Mouse (Mus musculus) neural tube, embryonic 12.5 days (tissue): ENCODE measurements at regions not wholly inside any gene's neighbourhood (a gene's known extent, or its start where the extent isn't known, plus 50 kb on each side); places are given as distances from the start of the nearest gene placed in this dataset.

Experiments used
- ATAC-seq: fragments of 200-750 bp; cut with Nextera tagmentation; 2 replicates; pipeline ENCODE4 v1.8.0; 2017; ENCODE audit warnings: low read depth, mild to moderate bottlenecking, moderate TSS enrichment, moderate library complexity; ENCODE audit not compliant: low FRiP score
- H3K27ac ChIP-seq: fragments of 300-500 bp; sonication (generic); 2 replicates; pipeline ENCODE4 v1.5.1; 2016
- H3K27me3 ChIP-seq: fragments of 300-500 bp; sonication (generic); replicated peaks from 2 replicates; pipeline ENCODE4 v1.6.1; 2016; ENCODE audit warnings: mild to moderate bottlenecking
- H3K36me3 ChIP-seq: fragments of 300-500 bp; sonication (generic); 2 replicates; pipeline ENCODE4 v1.6.1; 2016; ENCODE audit warnings: mild to moderate bottlenecking
- H3K4me1 ChIP-seq: fragments of 300-500 bp; sonication (generic); 2 replicates; pipeline ENCODE4 v1.6.1; 2016
- H3K4me2 ChIP-seq: fragments of 300-500 bp; sonication (generic); replicated peaks from 2 replicates; pipeline ENCODE4 v1.6.1; 2016; ENCODE audit warnings: mild to moderate bottlenecking
- H3K4me3 ChIP-seq: fragments of 300-500 bp; sonication (generic); 2 replicates; pipeline ENCODE4 v1.5.1; 2016
- H3K9ac ChIP-seq: fragments of 300-500 bp; sonication (generic); 2 replicates; pipeline ENCODE4 v1.6.1; 2016; ENCODE audit warnings: mild to moderate bottlenecking
- H3K9me3 ChIP-seq: fragments of 300-500 bp; sonication (generic); 2 replicates; pipeline ENCODE4 v1.6.1; 2016; ENCODE audit warnings: mild to moderate bottlenecking
- WGBS: fragments of 180-500 bp; shearing (Covaris S2); methylation state at CpG from one replicate; pipeline ENCODE4 v1.1.7; 2016; 5-methylcytosine and 5-hydroxymethylcytosine counted together

GRCm38 (mm10) chr4:94106941-94107340 is 449.4 kb upstream of the Gm10306 start:
- H3K4me1 ChIP-seq = no peaks in the 10 kb centered on the region
- no peak for ATAC-seq
- no peak overlapping the region for H3K27ac ChIP-seq
- 84% methylated on average over 4 of the region's 4 CpGs for WGBS
- no peak overlapping the region for H3K9ac ChIP-seq
- no peak overlapping the region for H3K4me3 ChIP-seq
- no peaks in the 10 kb centered on the region for H3K9me3 ChIP-seq
- no peaks in the 10 kb centered on the region for H3K27me3 ChIP-seq
- no peaks in the 10 kb centered on the region for H3K36me3 ChIP-seq
- H3K4me2 ChIP-seq = no peak overlapping the region

GRCm38 (mm10) chr4:94116881-94117280 is 439.5 kb upstream of the Gm10306 start:
- H3K36me3 ChIP-seq = no peaks in the 10 kb centered on the region
- H3K4me3 ChIP-seq = no peak overlapping the region
- 73% methylated on average over 3 of the region's 3 CpGs for WGBS
- no peaks in the 10 kb centered on the region for H3K9me3 ChIP-seq
- no peaks in the 10 kb centered on the region for H3K4me1 ChIP-seq
- no peak for ATAC-seq
- no peak overlapping the region for H3K27ac ChIP-seq
- H3K27me3 ChIP-seq = no peaks in the 10 kb centered on the region
- no peak overlapping the region for H3K9ac ChIP-seq
- no peak overlapping the region for H3K4me2 ChIP-seq

- WGBS = 76% methylated on average over 14 of the region's 14 CpGs
Observed at GRCm38 (mm10) chr4:94124177-94124576, 432.2 kb upstream of the Gm10306 start.

GRCm38 (mm10) chr4:94137921-94138320 is 418.4 kb upstream of the Gm10306 start:
- Histone ChIP-seq H3K9me3 (no peaks in the 10 kb centered on the region), H3K27ac (no peak overlapping the region), H3K27me3 (no peaks in the 10 kb centered on the region), H3K9ac (no peak overlapping the region), H3K4me1 (no peaks in the 10 kb centered on the region), H3K36me3 (no peaks in the 10 kb centered on the region), H3K4me3 (no peak overlapping the region), H3K4me2 (no peak overlapping the region)
- no peak for ATAC-seq
- WGBS = 82% methylated on average over 2 of the region's 2 CpGs

More at GRCm38 (mm10) chr4:94124177-94124576, 432.2 kb upstream of the Gm10306 start:
- no peak overlapping the region for H3K27ac ChIP-seq
- H3K4me3 ChIP-seq = no peak overlapping the region
- no peak for ATAC-seq
- H3K4me1 ChIP-seq = no peaks in the 10 kb centered on the region
- no peaks in the 10 kb centered on the region for H3K36me3 ChIP-seq
- H3K27me3 ChIP-seq = no peaks in the 10 kb centered on the region
- no peak overlapping the region for H3K9ac ChIP-seq
- no peak overlapping the region for H3K4me2 ChIP-seq
- H3K9me3 ChIP-seq = no peaks in the 10 kb centered on the region

- WGBS = 44% methylated on average over 7 of the region's 7 CpGs
- no peaks in the 10 kb centered on the region for H3K9me3 ChIP-seq
- H3K27me3 ChIP-seq = no peaks in the 10 kb centered on the region
- H3K27ac ChIP-seq = no peak overlapping the region
- H3K4me3 ChIP-seq = no peak overlapping the region
- H3K4me2 ChIP-seq = no peak overlapping the region
- no peak overlapping the region for H3K9ac ChIP-seq
- no peaks in the 10 kb centered on the region for H3K4me1 ChIP-seq
- no peaks in the 10 kb centered on the region for H3K36me3 ChIP-seq
- ATAC-seq = no peak
Observed at GRCm38 (mm10) chr4:94144901-94145801, 411.2 kb upstream of the Gm10306 start.

- no peaks in the 10 kb centered on the region for H3K27me3 ChIP-seq
- no peak overlapping the region for H3K4me2 ChIP-seq
- no peak overlapping the region for H3K27ac ChIP-seq
- H3K4me3 ChIP-seq = no peak overlapping the region
- no peak overlapping the region for H3K9ac ChIP-seq
- no peaks in the 10 kb centered on the region for H3K36me3 ChIP-seq
- H3K9me3 ChIP-seq = no peaks in the 10 kb centered on the region
- no peaks in the 10 kb centered on the region for H3K4me1 ChIP-seq
- no peak for ATAC-seq
Observed at GRCm38 (mm10) chr4:94147964-94148533, 408.3 kb upstream of the Gm10306 start.

- Histone ChIP-seq H3K9me3 (no peaks in the 10 kb centered on the region), H3K36me3 (no peaks in the 10 kb centered on the region), H3K9ac (no peak overlapping the region), H3K4me1 (no peaks in the 10 kb centered on the region), H3K4me2 (no peak overlapping the region), H3K27ac (no peak overlapping the region), H3K27me3 (no peaks in the 10 kb centered on the region), H3K4me3 (no peak overlapping the region)
- 52% methylated on average over 3 of the region's 3 CpGs for WGBS
- peak; percentile 48; the same call in 1 of the 2 replicates for ATAC-seq
Observed at GRCm38 (mm10) chr4:94149056-94149455, 407.3 kb upstream of the Gm10306 start.

GRCm38 (mm10) chr4:94160620-94161019 is 395.7 kb upstream of the Gm10306 start:
- Histone ChIP-seq H3K9ac (no peak overlapping the region), H3K36me3 (no peaks in the 10 kb centered on the region), H3K4me1 (no peaks in the 10 kb centered on the region), H3K9me3 (no peaks in the 10 kb centered on the region), H3K27ac (no peak overlapping the region), H3K4me2 (no peak overlapping the region), H3K27me3 (no peaks in the 10 kb centered on the region), H3K4me3 (no peak overlapping the region)
- WGBS = 63% methylated on average over 2 of the region's 2 CpGs
- ATAC-seq = no peak

GRCm38 (mm10) chr4:94173096-94173495 is 383.2 kb upstream of the Gm10306 start:
- ATAC-seq = no peak
- Histone ChIP-seq H3K4me3 (no peak overlapping the region), H3K9me3 (no peaks in the 10 kb centered on the region), H3K4me1 (no peaks in the 10 kb centered on the region), H3K27me3 (no peaks in the 10 kb centered on the region), H3K36me3 (no peaks in the 10 kb centered on the region), H3K9ac (no peak overlapping the region), H3K27ac (no peak overlapping the region), H3K4me2 (no peak overlapping the region)
- 91% methylated on average over 2 of the region's 2 CpGs for WGBS

GRCm38 (mm10) chr4:94186997-94187396 is 369.3 kb upstream of the Gm10306 start:
- H3K36me3 ChIP-seq = no peaks in the 10 kb centered on the region

GRCm38 (mm10) chr4:94188354-94188753 is 368.0 kb upstream of the Gm10306 start:
- H3K27me3 ChIP-seq = no peaks in the 10 kb centered on the region
- no peak overlapping the region for H3K9ac ChIP-seq
- no peak overlapping the region for H3K4me3 ChIP-seq
- no peaks in the 10 kb centered on the region for H3K36me3 ChIP-seq
- H3K9me3 ChIP-seq = no peaks in the 10 kb centered on the region
- no peak overlapping the region for H3K4me2 ChIP-seq
- no peak for ATAC-seq
- 79% methylated on average over 2 of the region's 2 CpGs for WGBS
- no peaks in the 10 kb centered on the region for H3K4me1 ChIP-seq
- H3K27ac ChIP-seq = no peak overlapping the region

More at GRCm38 (mm10) chr4:94186997-94187396, 369.3 kb upstream of the Gm10306 start:
- H3K9me3 ChIP-seq = no peaks in the 10 kb centered on the region
- H3K4me1 ChIP-seq = no peaks in the 10 kb centered on the region
- no peak overlapping the region for H3K4me2 ChIP-seq
- no peaks in the 10 kb centered on the region for H3K27me3 ChIP-seq
- ATAC-seq = no peak
- no peak overlapping the region for H3K9ac ChIP-seq
- H3K27ac ChIP-seq = no peak overlapping the region
- WGBS = 88% methylated on average over 4 of the region's 4 CpGs
- H3K4me3 ChIP-seq = no peak overlapping the region

- Histone ChIP-seq H3K36me3 (no peaks in the 10 kb centered on the region), H3K27me3 (no peaks in the 10 kb centered on the region), H3K4me1 (no peaks in the 10 kb centered on the region), H3K9ac (no peak overlapping the region), H3K4me3 (no peak overlapping the region), H3K4me2 (no peak overlapping the region), H3K27ac (no peak overlapping the region), H3K9me3 (no peaks in the 10 kb centered on the region)
- no peak; the same call in 1 of the 2 replicates for ATAC-seq
- WGBS = 48% methylated on average over 3 of the region's 3 CpGs
Observed at GRCm38 (mm10) chr4:94188888-94189287, 367.5 kb upstream of the Gm10306 start.
